Mouse (Mus musculus) right cerebral cortex, postnatal 4 days (tissue): Measurements from ENCODE around the gene Alkal2.

Source experiments
- DNase-seq: peaks from one replicate; pipeline ENCODE4 v3.0.0-alpha.2; 2022

Gene Alkal2

DNA sequence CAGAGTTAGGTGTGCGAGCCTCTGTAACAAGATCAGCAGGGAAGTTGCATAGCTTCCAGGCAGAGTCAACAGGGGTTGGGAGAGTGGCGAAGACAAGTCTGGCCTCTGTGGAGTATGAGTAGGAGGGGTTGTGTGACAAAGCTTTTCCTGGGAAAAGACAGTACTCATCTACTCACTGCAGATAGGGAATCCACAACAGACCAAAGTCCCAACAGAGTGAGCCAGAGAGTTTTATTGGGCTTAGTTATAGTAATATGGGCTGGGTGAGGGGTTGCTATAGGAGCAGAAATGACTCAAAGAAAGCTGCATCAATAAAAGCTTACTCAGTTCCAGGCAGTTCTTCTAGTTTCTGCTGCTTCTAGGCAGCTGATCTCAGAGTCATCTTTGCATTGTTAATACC is 49.2 kb downstream of the Alkal2 start:
- no peak for DNase-seq

DNA sequence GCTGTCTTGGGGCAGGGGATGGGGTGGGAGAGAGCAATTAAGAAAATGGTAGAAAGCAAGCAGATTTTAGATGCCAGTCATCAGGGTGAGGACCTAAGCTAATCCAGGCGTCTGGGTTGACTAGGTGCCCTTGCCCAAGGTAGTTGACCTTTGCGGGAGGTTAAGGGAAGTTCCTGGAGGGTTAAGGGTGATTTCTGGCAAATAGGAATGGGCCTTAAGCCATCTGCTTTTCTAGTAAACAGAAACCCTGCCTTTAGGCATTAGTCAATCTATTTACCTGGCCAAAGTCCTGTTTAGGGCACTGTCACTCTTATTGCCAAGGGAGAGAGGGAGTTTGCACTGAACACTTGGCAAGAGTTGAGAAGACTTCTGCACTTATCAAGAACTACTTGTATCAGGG is 52.8 kb downstream of the Alkal2 start:
- DNase-seq = no peak
